Mouse (Mus musculus) bone marrow, adult 2 months (tissue): ENCODE results near the gene Hc.

ENCODE experiments used
- CTCF ChIP-seq: fragments of 200-500 bp; IDR thresholded peaks from 2 replicates; pipeline ENCODE4 v1.5.1; 2011; ENCODE audit warnings: low read length, control low read depth; ENCODE audit not compliant: control insufficient read depth, insufficient read depth
- POLR2A ChIP-seq: fragments of 200-500 bp; IDR thresholded peaks from 2 replicates; pipeline ENCODE4 v1.6.1; 2011; ENCODE audit warnings: low read depth, mild to moderate bottlenecking, control low read depth, low read length, borderline replicate concordance; ENCODE audit not compliant: control insufficient read depth

DNA sequence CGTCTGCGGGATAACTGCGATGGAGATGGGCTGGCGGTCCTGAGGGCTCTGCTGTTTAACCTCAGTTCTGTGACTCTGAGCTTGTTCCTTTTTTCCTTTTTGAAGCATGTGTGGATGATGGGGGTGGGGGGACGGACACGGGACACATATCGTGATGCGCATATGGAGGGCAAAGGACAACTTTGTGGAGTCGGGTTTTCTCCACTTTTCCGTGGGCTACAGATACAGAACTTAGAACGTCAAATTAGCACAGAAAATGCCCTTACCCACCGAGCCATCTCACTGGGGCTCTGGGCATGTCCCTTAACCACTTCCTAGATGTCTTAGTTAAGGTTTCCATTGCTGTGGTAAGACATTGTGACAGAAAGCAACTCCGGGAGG lies 48.7 kb upstream of the Hc start:
- TF ChIP-seq CTCF = no peak
- no peak for TF ChIP-seq POLR2A
